Mouse (Mus musculus) liver, embryonic 16.5 days (tissue): ENCODE data around the gene C130026I21Rik. TPM values are rescaled to one million over a fixed set of nuclear protein-coding genes. Genes with fewer than 3 reads are reported as not detected.
"Not testable (repeated sequence)": the region's sequence is repeated elsewhere in the genome, so short reads cannot be mapped to it uniquely, and the experiment has no call there.

Experiments used
- ATAC-seq: fragments of 200-750 bp; cut with Nextera tagmentation; 2 replicates; pipeline ENCODE4 v1.8.0; 2017; ENCODE audit warnings: low read depth, mild to moderate bottlenecking, moderate number of reproducible peaks, moderate library complexity
- H3K27ac ChIP-seq: fragments of 300-500 bp; sonication (generic); 2 replicates; pipeline ENCODE4 v1.5.1; 2014; ENCODE audit warnings: mild to moderate bottlenecking, low read length
- H3K27me3 ChIP-seq: fragments of 300-500 bp; sonication (generic); 2 replicates; pipeline ENCODE4 v1.6.1; 2014; ENCODE audit warnings: low read depth, low read length, mixed read lengths; ENCODE audit not compliant: control insufficient read depth, insufficient read depth
- H3K36me3 ChIP-seq: fragments of 300-500 bp; sonication (generic); 2 replicates; pipeline ENCODE4 v1.6.1; 2014; ENCODE audit warnings: mild to moderate bottlenecking; ENCODE audit not compliant: control insufficient read depth, insufficient read depth
- H3K4me1 ChIP-seq: fragments of 300-500 bp; sonication (generic); 2 replicates; pipeline ENCODE4 v1.6.1; 2014; ENCODE audit warnings: low read depth, low read length, mixed read lengths; ENCODE audit not compliant: control insufficient read depth
- H3K4me2 ChIP-seq: fragments of 300-500 bp; sonication (generic); 2 replicates; pipeline ENCODE4 v1.6.1; 2014; ENCODE audit warnings: low read depth, low read length, mixed read lengths
- H3K4me3 ChIP-seq: fragments of 300-500 bp; sonication (generic); 2 replicates; pipeline ENCODE4 v1.5.1; 2014; ENCODE audit warnings: low read depth, mild to moderate bottlenecking, low read length
- H3K9ac ChIP-seq: fragments of 300-500 bp; sonication (generic); 2 replicates; pipeline ENCODE4 v1.6.1; 2014; ENCODE audit warnings: low read depth, low read length
- H3K9me3 ChIP-seq: fragments of 300-500 bp; sonication (generic); replicated peaks from 2 replicates; pipeline ENCODE4 v1.6.1; 2016; ENCODE audit warnings: low read length; ENCODE audit not compliant: control insufficient read depth
- WGBS: fragments of 180-500 bp; shearing (Covaris S2); extraction: QIAGEN DNeasy Blood & Tissue Kit; methylation state at CpG from one replicate; pipeline ENCODE4 v1.1.7; 2014; ENCODE audit not compliant: insufficient replicate concordance; 5-methylcytosine and 5-hydroxymethylcytosine counted together
- polyA plus RNA-seq: library from polyadenylated mRNA; unstranded; fragments of >200 nt; fragmentation: Nextera tagmentation; extraction: Ambion mirVana; gene quantifications from 2 replicates; pipeline ENCODE4 v1.2.1, GENCODE M21; 2015

C130026I21Rik gene
- polyA plus RNA-seq, 1 experiment from 2014 or later: 0.27 TPM

- not testable (repeated sequence) for H3K9me3 ChIP-seq, ATAC-seq, H3K4me1 ChIP-seq, H3K9ac ChIP-seq, H3K4me2 ChIP-seq, H3K36me3 ChIP-seq, H3K4me3 ChIP-seq, H3K27me3 ChIP-seq, H3K27ac ChIP-seq
- 76% methylated on average over 4 of the region's 6 CpGs for WGBS
These were observed 236.8 kb downstream of the C130026I21Rik start for GRCm38 (mm10) chr1:85033616-85034015.

DNA sequence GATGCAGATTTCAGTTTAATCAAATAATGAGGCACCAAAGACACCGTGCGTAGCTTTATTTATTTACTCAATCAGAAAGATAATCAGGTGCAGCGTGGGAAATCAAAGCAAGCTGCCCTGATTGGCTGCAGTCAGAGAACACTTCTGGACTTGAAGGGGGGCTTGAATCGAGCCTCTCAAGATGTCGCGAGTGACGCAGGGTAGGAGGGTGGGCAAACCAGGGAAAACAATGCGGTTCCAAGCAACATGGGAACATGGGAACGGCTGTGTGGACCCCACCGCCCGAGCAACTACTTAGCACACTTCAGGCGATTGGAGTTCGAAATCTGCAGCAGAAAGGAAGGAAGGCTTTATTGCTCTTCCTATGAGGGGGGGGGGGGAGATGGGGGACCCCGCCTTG lies 240.2 kb downstream of the C130026I21Rik start:
- H3K9ac ChIP-seq, H3K36me3 ChIP-seq, H3K4me2 ChIP-seq, H3K4me1 ChIP-seq, H3K4me3 ChIP-seq, H3K27ac ChIP-seq, ATAC-seq, H3K9me3 ChIP-seq, H3K27me3 ChIP-seq: not testable (repeated sequence)
- WGBS: 46% methylated on average over 7 of the region's 14 CpGs

- 83% methylated on average over 12 of the region's 13 CpGs for WGBS
- H3K36me3 ChIP-seq, H3K27ac ChIP-seq, H3K27me3 ChIP-seq, H3K4me3 ChIP-seq, H3K9me3 ChIP-seq, ATAC-seq, H3K4me2 ChIP-seq, H3K4me1 ChIP-seq, H3K9ac ChIP-seq: not testable (repeated sequence)
These were observed 258.4 kb downstream of the C130026I21Rik start for GRCm38 (mm10) chr1:85011933-85012332.

DNA sequence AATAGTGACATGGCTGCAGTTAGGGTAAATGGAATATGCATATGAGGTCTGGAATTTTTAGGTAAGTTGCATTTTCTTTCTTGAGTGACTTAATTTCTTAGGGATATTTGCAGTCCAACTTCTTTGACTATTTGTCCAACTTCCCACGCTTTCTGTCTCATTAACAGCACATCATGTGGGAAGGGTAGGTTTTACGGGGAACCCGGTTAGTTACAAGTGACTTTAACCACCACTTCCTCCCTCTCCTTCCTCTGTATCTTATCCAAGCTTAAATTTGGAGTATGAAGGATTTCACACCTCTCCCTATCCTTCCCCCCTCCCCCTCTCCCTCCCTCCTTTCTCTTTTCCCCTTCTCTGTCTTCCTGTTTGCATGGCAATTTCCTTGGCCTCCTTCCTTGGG lies 259.4 kb downstream of the C130026I21Rik start:
- not testable (repeated sequence) for H3K27ac ChIP-seq, H3K27me3 ChIP-seq, H3K9ac ChIP-seq, H3K4me2 ChIP-seq, H3K4me3 ChIP-seq, H3K36me3 ChIP-seq, ATAC-seq, H3K9me3 ChIP-seq, H3K4me1 ChIP-seq
- 61% methylated on average over 2 of the region's 3 CpGs for WGBS

DNA sequence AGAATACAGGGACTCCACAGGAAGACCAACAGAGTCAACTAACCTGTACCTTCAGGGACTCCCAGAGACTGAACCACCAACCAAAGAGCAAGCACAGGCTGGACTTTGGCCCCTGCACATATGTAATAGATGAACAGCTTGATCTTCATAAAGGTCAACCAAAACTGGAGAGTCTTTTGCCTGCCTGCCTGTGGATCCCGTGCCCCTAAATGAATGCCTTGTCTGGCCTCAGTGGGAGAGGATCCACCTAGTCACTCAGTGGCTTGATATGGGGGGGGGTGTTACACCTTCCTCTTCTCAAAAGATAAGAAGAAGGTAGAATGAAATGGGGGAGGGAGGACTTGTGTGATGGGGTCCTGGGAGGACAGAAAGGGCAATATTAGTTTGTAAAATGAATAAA lies 262.6 kb downstream of the C130026I21Rik start:
- 45% methylated on average over 1 of the region's 1 CpGs for WGBS
- not testable (repeated sequence) for H3K4me3 ChIP-seq, ATAC-seq, H3K27ac ChIP-seq, H3K36me3 ChIP-seq, H3K4me2 ChIP-seq, H3K9ac ChIP-seq, H3K27me3 ChIP-seq, H3K9me3 ChIP-seq, H3K4me1 ChIP-seq

- not testable (repeated sequence) for ATAC-seq, H3K4me1 ChIP-seq, H3K27ac ChIP-seq
These were observed 271.1 kb downstream of the C130026I21Rik start for GRCm38 (mm10) chr1:84999241-84999640.

DNA sequence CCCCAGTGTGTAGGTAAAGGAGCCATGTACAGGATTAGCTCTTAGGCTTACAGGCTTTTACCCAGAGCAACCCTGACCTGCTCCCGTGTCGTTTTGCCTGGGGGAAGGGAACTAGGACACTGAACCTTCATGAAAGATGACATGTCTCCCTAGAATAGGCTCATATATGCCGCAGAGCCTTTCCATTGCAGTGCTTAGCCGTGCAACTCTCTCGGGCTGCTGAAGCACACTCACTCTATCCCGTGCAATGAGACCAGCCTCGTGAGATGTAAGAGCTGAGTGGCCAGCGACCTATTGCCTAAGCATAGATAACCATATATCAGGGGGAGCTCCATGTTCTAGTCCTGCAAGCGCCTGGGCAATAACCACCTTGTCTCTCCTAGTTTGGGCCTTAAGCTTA lies 274.1 kb downstream of the C130026I21Rik start:
- 60% methylated on average over 5 of the region's 9 CpGs for WGBS
- not testable (repeated sequence) for H3K27ac ChIP-seq, H3K27me3 ChIP-seq, ATAC-seq, H3K36me3 ChIP-seq, H3K4me3 ChIP-seq, H3K9ac ChIP-seq, H3K4me1 ChIP-seq, H3K9me3 ChIP-seq, H3K4me2 ChIP-seq

More at GRCm38 (mm10) chr1:84999241-84999640, 271.1 kb downstream of the C130026I21Rik start:
- H3K4me3 ChIP-seq, H3K27me3 ChIP-seq, H3K9me3 ChIP-seq, H3K36me3 ChIP-seq, H3K9ac ChIP-seq, H3K4me2 ChIP-seq: not testable (repeated sequence)
- 88% methylated on average over 3 of the region's 12 CpGs for WGBS

DNA sequence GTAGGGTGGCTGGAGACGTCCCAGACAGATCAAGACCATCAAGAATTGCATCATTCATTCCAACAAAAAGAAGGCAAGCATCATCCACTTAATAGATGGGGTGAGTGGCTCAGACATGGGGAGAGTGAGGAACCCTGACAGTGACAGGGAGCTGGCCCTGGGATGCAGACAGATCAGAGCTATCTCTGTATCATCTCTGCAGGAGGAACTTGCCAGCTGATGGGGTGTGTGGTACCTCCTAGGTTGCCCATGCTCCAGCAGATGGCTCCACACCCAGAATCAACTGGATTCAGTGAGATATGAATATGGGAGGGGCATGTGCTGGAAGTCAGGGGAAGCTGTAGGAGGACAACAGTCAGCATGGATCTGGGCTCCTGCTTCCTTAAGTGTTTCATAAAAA lies 275.9 kb downstream of the C130026I21Rik start:
- H3K4me2 ChIP-seq, H3K9me3 ChIP-seq, H3K27me3 ChIP-seq, H3K36me3 ChIP-seq, ATAC-seq, H3K27ac ChIP-seq, H3K9ac ChIP-seq, H3K4me1 ChIP-seq, H3K4me3 ChIP-seq: not testable (repeated sequence)
- no CpG with 5 or more reads among the region's 1 CpGs for WGBS

- H3K9me3 ChIP-seq, H3K36me3 ChIP-seq, H3K4me2 ChIP-seq, H3K4me3 ChIP-seq, H3K4me1 ChIP-seq, H3K27me3 ChIP-seq, ATAC-seq, H3K9ac ChIP-seq, H3K27ac ChIP-seq: not testable (repeated sequence)
- 25% methylated on average over 1 of the region's 5 CpGs for WGBS
These were observed 276.6 kb downstream of the C130026I21Rik start for GRCm38 (mm10) chr1:84993688-84994319.
